Mouse (Mus musculus) kidney, adult 2 months (tissue): ENCODE data around the gene Slc10a4.

Experiments
- CTCF ChIP-seq: fragments of 200-500 bp; conservative IDR thresholded peaks from 2 replicates; pipeline ENCODE4 v1.5.1; 2011; ENCODE audit warnings: low read depth, mild to moderate bottlenecking, control low read depth, low read length, moderate library complexity, mixed read lengths; ENCODE audit not compliant: insufficient read depth, insufficient read length
- POLR2A ChIP-seq: fragments of 200-500 bp; IDR thresholded peaks from one replicate; pipeline ENCODE4 v1.6.1; 2011; ENCODE audit warnings: low read depth, low read length, control low read depth

GRCm38 (mm10) chr5:73047651-73048245 is 41.1 kb downstream of the Slc10a4 start:
- TF ChIP-seq CTCF (no peak), POLR2A (no peak)
